Mouse (Mus musculus) neural tube, embryonic 10.5 days (tissue): Measurements from ENCODE around the gene Itpka.
"Not testable (repeated sequence)": the region's sequence is repeated elsewhere in the genome, so short reads cannot be mapped to it uniquely, and the experiment has no call there.

Experiments used
- DNase-seq: peaks from one replicate; pipeline ENCODE4 v3.0.0-alpha.2; 2017; ENCODE audit warnings: low spot score; ENCODE audit errors: extremely low spot score

Gene Itpka

GRCm38 (mm10) chr2:119741581-119742411 lies at the start of gene Itpka:
TSS of gene Itpka (plus strand) at chr2:119742337.
- DNase-seq, result peak; percentile 83

GRCm38 (mm10) chr2:119694826-119695225 lies 47.3 kb upstream of the Itpka start:
- no peak for DNase-seq

GRCm38 (mm10) chr2:119696111-119696510 lies 46.0 kb upstream of the Itpka start:
- DNase-seq, result no peak

- no peak for DNase-seq
These were observed 43.7 kb upstream of the Itpka start for GRCm38 (mm10) chr2:119698472-119698871.

- DNase-seq, result no peak
These were observed 42.2 kb upstream of the Itpka start for GRCm38 (mm10) chr2:119699962-119700361.

- DNase-seq, result no peak
These were observed 39.0 kb upstream of the Itpka start for GRCm38 (mm10) chr2:119703171-119703570.

GRCm38 (mm10) chr2:119707676-119708075 lies 34.5 kb upstream of the Itpka start:
- DNase-seq, result no peak

GRCm38 (mm10) chr2:119710011-119710410 lies 32.1 kb upstream of the Itpka start:
- DNase-seq, result no peak

- DNase-seq, result not testable (repeated sequence)
These were observed 26.3 kb upstream of the Itpka start for GRCm38 (mm10) chr2:119715868-119716267.

- no peak for DNase-seq
These were observed 21.1 kb upstream of the Itpka start for GRCm38 (mm10) chr2:119721070-119721469.

GRCm38 (mm10) chr2:119727762-119728416 lies 14.2 kb upstream of the Itpka start:
- DNase-seq, result no peak

- no peak for DNase-seq
These were observed 11.4 kb upstream of the Itpka start for GRCm38 (mm10) chr2:119730735-119731134.

GRCm38 (mm10) chr2:119737124-119737523 lies 5.0 kb upstream of the Itpka start:
- no peak for DNase-seq

- no peak for DNase-seq
These were observed 1.6 kb upstream of the Itpka start for GRCm38 (mm10) chr2:119740567-119740966.

- peak; percentile 74 for DNase-seq
These were observed 481 bp downstream of the Itpka start for GRCm38 (mm10) chr2:119742461-119743175.

- peak; percentile 36 for DNase-seq
These were observed 1.2 kb downstream of the Itpka start for GRCm38 (mm10) chr2:119743176-119743807.

- no peak for DNase-seq
These were observed 1.6 kb downstream of the Itpka start for GRCm38 (mm10) chr2:119743808-119744162.

GRCm38 (mm10) chr2:119744163-119745111 lies 2.3 kb downstream of the Itpka start:
- DNase-seq, result peak; percentile 65

- no peak for DNase-seq
These were observed 3.1 kb downstream of the Itpka start for GRCm38 (mm10) chr2:119745281-119745680.

GRCm38 (mm10) chr2:119747554-119747953 lies 5.4 kb downstream of the Itpka start:
- no peak for DNase-seq
